Mouse (Mus musculus) ES-E14 (cell line): ENCODE measurements around the gene Slc4a2. TPM values are rescaled to one million over a fixed set of nuclear protein-coding genes. Genes with fewer than 3 reads are reported as not detected.

ENCODE experiments used
- DNase-seq: peaks from one replicate; pipeline ENCODE4 v3.0.0-alpha.2; 2013; ENCODE audit warnings: low read depth, low spot score
- H3K27ac ChIP-seq: 2 replicates; pipeline ENCODE4 v1.5.1; 2012; ENCODE audit warnings: low read depth, mild to moderate bottlenecking, low read length, moderate library complexity, mixed read lengths; ENCODE audit not compliant: poor library complexity, insufficient read depth, severe bottlenecking
- H3K36me3 ChIP-seq: 2 replicates; pipeline ENCODE4 v1.6.1; 2012; ENCODE audit warnings: mild to moderate bottlenecking, low read length, moderate library complexity, mixed read lengths; ENCODE audit not compliant: control insufficient read depth, poor library complexity, insufficient read depth, severe bottlenecking
- H3K4me1 ChIP-seq, 2 experiments: fragments of 150-350 bp in 1 of 2; sonication (generic) in 1 of 2; 2 replicates each; pipeline ENCODE4 v1.6.1; 2012; ENCODE audit warnings: low read length in 2 of 2, mild to moderate bottlenecking in 1 of 2, mixed read lengths in 1 of 2; ENCODE audit not compliant: control insufficient read depth in 2 of 2, insufficient read depth in 2 of 2, poor library complexity in 1 of 2
- H3K4me3 ChIP-seq, 2 experiments: fragments of 150-350 bp in 1 of 2; sonication (generic) in 1 of 2; 2 replicates each; pipeline ENCODE4 v1.5.1; 2012; ENCODE audit warnings: low read length in 2 of 2, low read depth in 1 of 2, mild to moderate bottlenecking in 1 of 2, mixed read lengths in 1 of 2; ENCODE audit not compliant: insufficient read depth in 1 of 2, poor library complexity in 1 of 2, severe bottlenecking in 1 of 2
- H3K9ac ChIP-seq: 2 replicates; pipeline ENCODE4 v1.6.1; 2012; ENCODE audit warnings: low read depth, mild to moderate bottlenecking, low read length, mixed read lengths; ENCODE audit not compliant: poor library complexity, insufficient read depth, severe bottlenecking
- H3K9me3 ChIP-seq: fragments of 150-350 bp; sonication (generic); 2 replicates; pipeline ENCODE4 v1.6.1; 2012; ENCODE audit warnings: low read depth, mild to moderate bottlenecking, low read length; ENCODE audit not compliant: control insufficient read depth, insufficient read depth
- CHD2 ChIP-seq: IDR thresholded peaks from 2 replicates; pipeline ENCODE4 v1.6.1; 2014; ENCODE audit warnings: mild to moderate bottlenecking, low read depth, low read length, inconsistent platforms
- HCFC1 ChIP-seq: IDR thresholded peaks from 2 replicates; pipeline ENCODE4 v1.6.1; 2012; ENCODE audit warnings: low read length, inconsistent platforms, borderline replicate concordance; ENCODE audit not compliant: insufficient read depth
- MAFK ChIP-seq: IDR thresholded peaks from 2 replicates; pipeline ENCODE4 v1.6.1; 2014; ENCODE audit warnings: mild to moderate bottlenecking, low read depth, low read length, inconsistent platforms; ENCODE audit not compliant: insufficient read depth
- ZC3H11A ChIP-seq: IDR thresholded peaks from 2 replicates; pipeline ENCODE4 v1.6.1; 2012; ENCODE audit warnings: low read depth, mild to moderate bottlenecking, inconsistent platforms, low read length, borderline replicate concordance
- ZNF384 ChIP-seq: IDR thresholded peaks from 2 replicates; pipeline ENCODE4 v1.6.1; 2012; ENCODE audit warnings: low read depth, low read length, inconsistent platforms
- in situ Hi-C, 2 experiments: fragments of 600-800 bp; cut with MboI; formaldehyde crosslinking; loops; one replicate each; pipeline ENCODE4 v1.15.1; 2025; ENCODE audit warnings: low sequenced_read_pairs in 2 of 2, inconsistent platforms in 1 of 2; ENCODE audit not compliant: unreplicated experiment in 2 of 2
- total RNA-seq: library from RNA; depleted of rRNA; stranded (reverse); fragments of 300-350 nt; gene quantifications from 2 replicates; pipeline ENCODE4 v1.2.3, GENCODE M21; 2012

Gene Slc4a2
- total RNA-seq, 1 experiment = 30.4 TPM

GRCm38 (mm10) chr5:24387264-24388241 is 36.1 kb upstream of the Slc4a2 start:
- Histone ChIP-seq H3K9me3 (no peaks in the 10 kb centered on the region), H3K36me3 (no peaks in the 10 kb centered on the region), H3K4me1 (peaks cover 2 to 10% of the 10 kb centered on the region in 2 experiments; a peak in 1 of 4 replicates), H3K27ac (no peak overlapping the region), H3K9ac (peak overlapping the region; percentile 60), H3K4me3 (peak overlapping the region; percentile 57 to 66)
- no peak for DNase-seq
- in situ Hi-C loops = no loop called here
- TF ChIP-seq CHD2 = no peak
- TF ChIP-seq HCFC1 = peak; percentile 23; the same call in 1 of the 2 replicates
- TF ChIP-seq ZNF384 = no peak
- no peak for TF ChIP-seq MAFK
- TF ChIP-seq ZC3H11A = no peak

- H3K27ac ChIP-seq = no peak overlapping the region
- H3K36me3 ChIP-seq = no peaks in the 10 kb centered on the region
- in situ Hi-C loops = no loop called here
- no peak for TF ChIP-seq CHD2
- peak overlapping the region; percentile 57 to 66 for H3K4me3 ChIP-seq
- peaks cover 2 to 10% of the 10 kb centered on the region in 2 experiments; a peak in 1 of 4 replicates for H3K4me1 ChIP-seq
- H3K9ac ChIP-seq = peak overlapping the region; percentile 60
- no peak for DNase-seq
- no peaks in the 10 kb centered on the region for H3K9me3 ChIP-seq
Observed at GRCm38 (mm10) chr5:24388246-24388915, 35.3 kb upstream of the Slc4a2 start.

- in situ Hi-C loops = no loop called here
- H3K36me3 ChIP-seq = no peaks in the 10 kb centered on the region
- peak overlapping the region in 1 of 2 experiments; percentile 14; a peak in 1 of 4 replicates for H3K4me3 ChIP-seq
- TF ChIP-seq ZNF384 = no peak
- TF ChIP-seq CHD2 = no peak
- TF ChIP-seq ZC3H11A = no peak
- no peak for TF ChIP-seq MAFK
- no peak for TF ChIP-seq HCFC1
- H3K9me3 ChIP-seq = no peaks in the 10 kb centered on the region
- 0 out of 2 replicates have a peak overlapping the region, but pooled peaks have one; percentile 34 for H3K27ac ChIP-seq
- H3K4me1 ChIP-seq = peaks cover 4 to 14% of the 10 kb centered on the region in 2 experiments; a peak in 2 of 4 replicates
- DNase-seq = no peak
- no peak overlapping the region; the same call in 1 of the 2 replicates for H3K9ac ChIP-seq
Observed at GRCm38 (mm10) chr5:24389011-24389657, 34.5 kb upstream of the Slc4a2 start.

GRCm38 (mm10) chr5:24389658-24390020 is 34.0 kb upstream of the Slc4a2 start:
- in situ Hi-C loops = no loop called here
- peaks cover 3 to 14% of the 10 kb centered on the region in 2 experiments; a peak in 2 of 4 replicates for H3K4me1 ChIP-seq
- H3K4me3 ChIP-seq = peak overlapping the region in 1 of 2 experiments; percentile 14; a peak in 1 of 4 replicates
- 0 out of 2 replicates have a peak overlapping the region, but pooled peaks have one; percentile 34 for H3K27ac ChIP-seq
- TF ChIP-seq CHD2 (no peak), MAFK (no peak), ZC3H11A (no peak), HCFC1 (no peak), ZNF384 (no peak)
- no peak overlapping the region for H3K9ac ChIP-seq
- no peaks in the 10 kb centered on the region for H3K36me3 ChIP-seq
- no peaks in the 10 kb centered on the region for H3K9me3 ChIP-seq
- no peak for DNase-seq
